Comparison of ENCODE assay signal across 15 mouse cellular contexts in the genomic region with DNA sequence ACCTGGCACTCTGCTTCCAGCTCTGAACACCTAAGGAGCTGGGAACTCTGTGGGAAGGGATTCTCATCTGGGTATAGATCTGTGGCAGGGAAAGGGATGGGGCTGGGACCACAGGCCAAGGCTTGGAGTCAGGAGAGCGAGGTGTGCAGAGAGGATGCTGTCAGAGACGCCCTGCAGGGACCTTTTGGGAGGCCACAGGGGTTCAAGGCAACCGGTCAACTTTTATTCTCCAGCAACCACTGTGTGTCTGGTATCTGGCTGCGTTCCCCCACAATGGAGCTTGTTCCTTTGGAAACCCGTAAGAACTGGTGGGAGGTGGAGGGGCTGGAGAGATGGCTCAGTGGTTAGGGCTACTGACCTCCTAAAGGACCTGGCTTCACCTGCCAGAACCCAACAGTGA.
"Had no signal": no experiment of that assay in that cellular context is flagged by ENCODE, and none has a peak within 500 bp of the region (broad histone marks: within the 10 kb centered on the region; RNA-seq: fewer than 3 reads in every experiment).

No protein-coding gene starts in this region.

- DNase-seq: retina, postnatal 1 day; right cerebral cortex, adult 18-20 months; right cerebral cortex, postnatal 14 days; right cerebral cortex, postnatal 25 days; right cerebral cortex, postnatal 4 days; spleen, adult 18-20 months; thymus, adult 18-20 months; thymus, adult 2 months; thymus, postnatal 14 days; thymus, postnatal 25 days; thymus, postnatal 36 days; thymus, postnatal 4 days had no signal

- H3K4me3 ChIP-seq: neural tube, embryonic 15.5 days; stomach, embryonic 15.5 days had no signal

- H3K27ac ChIP-seq: neural tube, embryonic 15.5 days; stomach, embryonic 15.5 days; stomach, postnatal 0 days had no signal
